Comparison of ENCODE assay signal across 13 mouse cellular contexts in the genomic region with DNA sequence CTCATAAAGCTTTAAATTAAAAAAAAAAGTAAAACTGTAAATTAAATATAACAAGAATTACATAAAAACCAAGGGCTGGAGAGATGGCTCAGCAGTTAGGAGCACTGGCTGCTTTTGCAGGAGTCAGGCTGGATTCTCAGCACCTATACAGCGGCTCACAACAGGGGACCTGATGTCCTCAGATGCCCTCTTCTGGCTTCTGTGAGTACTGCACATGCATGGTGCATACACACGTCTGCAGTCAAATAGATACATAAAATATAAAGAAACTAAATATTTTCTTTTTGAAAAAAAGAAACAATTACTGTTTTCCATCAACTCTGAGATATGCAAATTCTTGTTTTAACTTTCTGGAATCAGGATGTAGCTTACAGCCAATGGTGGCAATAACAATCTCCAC.
DNase-seq lines count a peak whose midpoint lies in the region; ATAC-seq and TF ChIP-seq lines count a peak whose summit lies in the region.
"Had no signal": no experiment of that assay in that cellular context is flagged by ENCODE, and none has a peak within 500 bp of the region (broad histone marks: within the 10 kb centered on the region; RNA-seq: fewer than 3 reads in every experiment).

No protein-coding gene starts in this region.

- H3K4me2 ChIP-seq in intestine, postnatal 0 days (replicated peaks; ENCODE audit: low read depth): no peak overlapping the region
- no peak overlapping the region for H3K4me2 ChIP-seq in intestine, embryonic 16.5 days (ENCODE audit: low read depth, low read length)
- H3K4me2 ChIP-seq: forebrain, embryonic 15.5 days; hindbrain, embryonic 12.5 days; limb, embryonic 13.5 days; neural tube, embryonic 12.5 days had no signal

- no peak overlapping the region for H3K27ac ChIP-seq in intestine, postnatal 0 days (ENCODE audit: low read depth, low read length)
- H3K27ac ChIP-seq in intestine, embryonic 16.5 days (ENCODE audit: low read length): no peak overlapping the region
- no peak overlapping the region for H3K27ac ChIP-seq in gastrocnemius, adult 2 months
- H3K27ac ChIP-seq: forebrain, embryonic 15.5 days; hindbrain, embryonic 12.5 days; limb, embryonic 13.5 days; neural tube, embryonic 12.5 days had no signal

- H3K4me3 ChIP-seq in intestine, postnatal 0 days (ENCODE audit: low read depth, low read length): no peak overlapping the region
- no peak overlapping the region for H3K4me3 ChIP-seq in intestine, embryonic 16.5 days (ENCODE audit: low read length)
- H3K4me3 ChIP-seq in gastrocnemius, adult 2 months: no peak overlapping the region
- H3K4me3 ChIP-seq: forebrain, embryonic 15.5 days; hindbrain, embryonic 12.5 days; limb, embryonic 13.5 days; neural tube, embryonic 12.5 days had no signal

- peak; percentile 34 for DNase-seq in thymus, postnatal 4 days
- DNase-seq in thymus, postnatal 0 days (ENCODE audit: low spot score): no peak
- DNase-seq in ZHBTc4 (ENCODE audit: low read depth, low spot score): peak; percentile 60
- no peak for DNase-seq in gastrocnemius, adult 2 months
- no peak for DNase-seq in lung, postnatal 14 days
- DNase-seq: cerebellum, postnatal 10 days; heart, adult 18-20 months had no signal

- no peak for ATAC-seq in intestine, postnatal 0 days
- ATAC-seq in intestine, embryonic 16.5 days: no peak
- ATAC-seq: forebrain, embryonic 15.5 days had no signal

- TF ChIP-seq CTCF in intestine, postnatal 0 days (IDR thresholded peaks at IDR 0.05; ENCODE audit: low read depth): peak; percentile 45
- TF ChIP-seq CTCF in gastrocnemius, adult 2 months (IDR thresholded peaks at IDR 0.05): no peak

- no peaks in the 10 kb centered on the region for H3K9me3 ChIP-seq in intestine, postnatal 0 days (ENCODE audit: control insufficient read depth)
- no peaks in the 10 kb centered on the region for H3K9me3 ChIP-seq in intestine, embryonic 16.5 days (ENCODE audit: control insufficient read depth, low read length)
- H3K9me3 ChIP-seq: forebrain, embryonic 15.5 days; hindbrain, embryonic 12.5 days; limb, embryonic 13.5 days; neural tube, embryonic 12.5 days had no signal

- WGBS in intestine, postnatal 0 days: 95% methylated on average over 2 of the region's 2 CpGs
- WGBS in intestine, embryonic 16.5 days: 91% methylated on average over 2 of the region's 2 CpGs

- no peaks in the 10 kb centered on the region for H3K27me3 ChIP-seq in intestine, postnatal 0 days (replicated peaks; ENCODE audit: control insufficient read depth, insufficient read depth, low read length)
- no peaks in the 10 kb centered on the region for H3K27me3 ChIP-seq in intestine, embryonic 16.5 days (replicated peaks; ENCODE audit: control insufficient read depth, insufficient read depth, low read length)
- H3K27me3 ChIP-seq: forebrain, embryonic 15.5 days; hindbrain, embryonic 12.5 days; limb, embryonic 13.5 days; neural tube, embryonic 12.5 days had no signal

- no peak overlapping the region for H3K9ac ChIP-seq in intestine, postnatal 0 days (ENCODE audit: low read depth, low read length)
- H3K9ac ChIP-seq in intestine, embryonic 16.5 days (ENCODE audit: low read depth, low read length): no peak overlapping the region
- H3K9ac ChIP-seq: forebrain, embryonic 15.5 days; hindbrain, embryonic 12.5 days; limb, embryonic 13.5 days; neural tube, embryonic 12.5 days had no signal

- H3K36me3 ChIP-seq in intestine, postnatal 0 days (ENCODE audit: control insufficient read depth, insufficient read depth): no peaks in the 10 kb centered on the region
- H3K36me3 ChIP-seq in intestine, embryonic 16.5 days (ENCODE audit: control insufficient read depth, insufficient read depth, low read length): no peaks in the 10 kb centered on the region
- H3K36me3 ChIP-seq: forebrain, embryonic 15.5 days; hindbrain, embryonic 12.5 days; limb, embryonic 13.5 days; neural tube, embryonic 12.5 days had no signal

- H3K4me1 ChIP-seq in intestine, postnatal 0 days (replicated peaks; ENCODE audit: control insufficient read depth, insufficient read depth, low read length): peaks cover 7% of the 10 kb centered on the region
- peaks cover 6% of the 10 kb centered on the region; the same call in 1 of the 2 replicates for H3K4me1 ChIP-seq in intestine, embryonic 16.5 days (ENCODE audit: control insufficient read depth, insufficient read depth, low read length)
- H3K4me1 ChIP-seq: forebrain, embryonic 15.5 days; neural tube, embryonic 12.5 days had no signal

- intact Hi-C loops in gastrocnemius, adult 2 months (cut with DNase I): no loop called here

Comparison
In these comparisons a context has a peak if more than half of its experiments do, and no peak if none do; other contexts are left out.
1. DNase-seq: peak in thymus, postnatal 4 days (single experiment) and ZHBTc4 (single experiment); none in thymus, postnatal 0 days (single experiment), gastrocnemius, adult 2 months (single experiment) and lung, postnatal 14 days (single experiment).